Mouse (Mus musculus): ENCODE data around the gene Kif16b. TPM values are rescaled to one million over a fixed set of nuclear protein-coding genes. Genes with fewer than 3 reads are reported as not detected.
A peak's percentile ranks its signal among the peaks of the same experiment; 100 is the strongest.

Gene Kif16b
- total and polyA plus RNA-seq, 3 experiments: 7.8 to 9.5 (median 8.0) TPM

DNA sequence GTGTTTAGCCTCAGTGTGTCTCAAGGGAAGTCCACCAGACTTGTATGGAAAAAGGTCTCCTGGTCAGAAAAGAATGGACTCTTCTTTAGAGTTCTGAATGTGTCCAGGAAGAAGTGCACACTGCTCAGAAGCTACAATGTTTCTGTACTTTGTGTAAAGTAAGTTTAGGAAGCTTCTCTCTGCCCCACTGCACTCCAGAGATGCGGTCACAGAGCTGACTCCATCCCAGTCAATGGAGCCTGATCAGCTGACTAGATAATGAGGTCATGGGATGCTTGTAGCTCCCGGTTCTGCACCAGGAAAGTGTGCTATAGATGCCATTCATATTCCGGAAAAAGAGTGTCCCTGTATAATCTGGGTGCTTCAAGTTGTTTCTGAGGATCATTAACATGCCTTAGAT is 7.9 kb upstream of the Kif16b start:
- dilution Hi-C loops (cut with MboI; ENCODE audit: extremely low pct_ligation_motif_present, extremely low pct_unique_long_range_greater_than_20kb, low sequenced_read_pairs): no loop called here
- DNase-seq (ENCODE audit: extremely low read depth): no peak
- in situ Hi-C loops (cut with MboI; ENCODE audit: low pct_ligation_motif_present, low pct_unique_long_range_greater_than_20kb, low sequenced_read_pairs): no loop called here

DNA sequence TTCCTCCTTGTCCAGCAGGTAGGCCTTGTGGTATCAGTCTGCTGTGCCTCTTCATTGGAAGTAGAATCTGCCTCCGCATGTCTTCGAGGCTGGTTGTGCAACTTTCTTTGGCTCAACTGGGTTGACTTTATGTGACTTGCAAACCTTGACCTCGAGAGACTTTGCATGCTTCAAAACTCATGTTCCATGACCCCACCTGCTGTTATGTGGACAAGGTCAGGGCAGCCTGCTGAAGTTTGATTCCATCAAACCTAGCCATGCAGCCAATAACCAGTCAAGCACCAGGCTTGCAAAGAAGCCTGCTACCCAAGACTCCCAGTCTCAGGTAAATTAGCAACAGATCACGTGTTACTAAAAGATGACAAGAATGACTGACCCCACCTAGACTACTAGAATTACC is 5.7 kb upstream of the Kif16b start:
- DNase-seq (ENCODE audit: extremely low read depth): no peak
- dilution Hi-C loops (cut with MboI; ENCODE audit: extremely low pct_ligation_motif_present, extremely low pct_unique_long_range_greater_than_20kb, low sequenced_read_pairs): no loop called here

More for the DNA sequence above, 7.9 kb upstream of the Kif16b start:
- Histone ChIP-seq H3K9ac (ENCODE audit: insufficient read depth, low read depth) (no peak overlapping the region), H3K4me3 (replicated peaks in 1 of 3; ENCODE audit: low read depth in 2 of 3, low read length in 2 of 3, poor library complexity in 1 of 3) (no peak overlapping the region), H3K4me2 (ENCODE audit: insufficient read depth, low read depth, poor library complexity, severe bottlenecking) (no peak overlapping the region), H3K36me3 (replicated peaks in 1 of 2; ENCODE audit: control insufficient read depth in 1 of 2, insufficient read depth in 1 of 2, low read length in 1 of 2) (no peaks in the 10 kb centered on the region), H3K27me3 (replicated peaks) (no peaks in the 10 kb centered on the region), H3K79me2 (replicated peaks; ENCODE audit: control insufficient read depth, extremely low read depth, insufficient read depth, poor library complexity, severe bottlenecking) (no peaks in the 10 kb centered on the region), H3K4me1 (ENCODE audit: control insufficient read depth in 1 of 2, insufficient read depth in 2 of 2) (no peaks in the 10 kb centered on the region), H3K27ac (ENCODE audit: insufficient read depth, low read depth) (no peak overlapping the region), H3K9me3 (replicated peaks; ENCODE audit: low read length) (no peaks in the 10 kb centered on the region)
- no peak for TF ChIP-seq ZKSCAN1 (IDR thresholded peaks at IDR 0.05; ENCODE audit: borderline replicate concordance, low read depth, low read length)
- no peak for TF ChIP-seq JUND (conservative IDR thresholded peaks at IDR 0.05; ENCODE audit: low read depth, low read length)

DNA sequence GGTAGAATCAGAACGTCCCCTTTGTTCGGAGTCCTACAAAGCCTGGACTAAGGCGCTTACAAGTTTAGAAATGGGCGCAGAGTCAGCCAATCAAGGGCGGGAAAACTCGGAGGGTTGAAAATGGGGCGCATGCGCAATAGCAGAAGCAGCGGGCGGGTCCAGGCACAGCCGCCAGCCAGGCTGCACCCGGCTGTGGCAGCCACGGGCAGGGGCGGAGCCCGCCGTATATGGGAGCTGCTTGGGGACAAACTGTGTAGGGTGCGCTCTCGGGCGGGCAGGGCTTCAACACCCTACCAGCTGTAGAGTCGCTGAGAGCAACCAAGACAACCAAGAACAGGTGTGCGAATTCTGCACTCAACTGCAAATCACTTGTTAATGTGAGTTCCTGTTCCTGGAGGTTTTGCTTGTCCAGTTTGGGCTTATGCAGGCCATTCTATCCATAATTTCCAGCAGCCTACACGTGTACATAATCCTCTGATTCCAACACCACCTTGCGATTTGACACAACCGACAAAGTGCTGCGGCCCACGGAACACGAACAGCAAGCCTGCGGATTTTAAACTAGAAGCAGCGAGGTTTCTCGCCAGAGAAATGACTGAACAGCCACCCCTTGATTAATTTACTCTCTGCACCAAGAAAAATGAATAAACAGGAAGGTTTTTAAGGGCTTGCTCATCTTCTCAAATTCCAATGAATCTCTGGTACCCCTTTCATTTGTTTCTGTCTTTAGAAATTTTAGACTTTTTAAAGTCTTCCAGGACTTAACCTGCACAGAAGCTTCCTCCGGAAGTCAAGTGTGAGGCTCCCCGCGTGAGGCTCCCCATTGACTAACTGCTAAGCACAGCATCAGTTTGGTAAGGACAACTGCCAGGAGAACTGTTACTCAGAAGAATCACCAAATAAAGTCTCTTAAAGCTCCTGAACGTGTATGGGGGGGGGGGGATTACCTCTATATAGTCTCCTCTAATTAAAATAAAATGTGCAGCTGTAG is 1.9 kb upstream of the Kif16b start:
- in situ Hi-C loops (cut with MboI; ENCODE audit: low pct_ligation_motif_present, low pct_unique_long_range_greater_than_20kb, low sequenced_read_pairs): no loop called here
- DNase-seq (ENCODE audit: extremely low read depth): peak; percentile 94
- Histone ChIP-seq H3K9me3 (replicated peaks; ENCODE audit: low read length) (no peaks in the 10 kb centered on the region), H3K27me3 (replicated peaks) (no peaks in the 10 kb centered on the region), H3K4me3 (replicated peaks in 1 of 3; ENCODE audit: low read depth in 2 of 3, low read length in 2 of 3, poor library complexity in 1 of 3) (peak overlapping the region; percentile 31 to 45 (median 41)), H3K9ac (ENCODE audit: insufficient read depth, low read depth) (peak overlapping the region; percentile 62), H3K4me1 (ENCODE audit: control insufficient read depth in 1 of 2, insufficient read depth in 2 of 2) (peaks cover 0 to 19% of the 10 kb centered on the region in 2 experiments; a peak in 2 of 4 replicates), H3K4me2 (ENCODE audit: insufficient read depth, low read depth, poor library complexity, severe bottlenecking) (peak overlapping the region; percentile 95), H3K36me3 (replicated peaks in 1 of 2; ENCODE audit: control insufficient read depth in 1 of 2, insufficient read depth in 1 of 2, low read length in 1 of 2) (no peaks in the 10 kb centered on the region), H3K79me2 (replicated peaks; ENCODE audit: control insufficient read depth, extremely low read depth, insufficient read depth, poor library complexity, severe bottlenecking) (no peaks in the 10 kb centered on the region), H3K27ac (ENCODE audit: insufficient read depth, low read depth) (no peak overlapping the region)
- dilution Hi-C loops (cut with MboI; ENCODE audit: extremely low pct_ligation_motif_present, extremely low pct_unique_long_range_greater_than_20kb, low sequenced_read_pairs): no loop called here
- TF ChIP-seq KAT2A (IDR thresholded peaks at IDR 0.05; ENCODE audit: insufficient replicate concordance, low read length): no peak
- no peak for TF ChIP-seq CHD2 (IDR thresholded peaks at IDR 0.05; ENCODE audit: low read length)
- TF ChIP-seq MEF2A (IDR thresholded peaks at IDR 0.05; ENCODE audit: borderline replicate concordance, low read depth, low read length): no peak
- peak; percentile 56 for TF ChIP-seq BHLHE40 (IDR thresholded peaks at IDR 0.05; ENCODE audit: low read depth, low read length)
- no peak for TF ChIP-seq CTCF (conservative IDR thresholded peaks at IDR 0.05 in 1 of 2, IDR thresholded peaks at IDR 0.05 in 1 of 2; ENCODE audit: low read depth in 2 of 2, low read length in 2 of 2)
- no peak for TF ChIP-seq ZNF384 (IDR thresholded peaks at IDR 0.05; ENCODE audit: low read depth, low read length)
- TF ChIP-seq PAX5 (IDR thresholded peaks at IDR 0.05; ENCODE audit: low read length): no peak
- TF ChIP-seq MYC (IDR thresholded peaks at IDR 0.05; ENCODE audit: low read depth, low read length): 0 out of 2 replicates have a peak, but pooled peaks have one; percentile 33
- no peak for TF ChIP-seq RAD21 (IDR thresholded peaks at IDR 0.05; ENCODE audit: low read depth, low read length)
- TF ChIP-seq NRF1 (IDR thresholded peaks at IDR 0.05; ENCODE audit: low read depth, low read length): peak; percentile 93
- TF ChIP-seq JUN (IDR thresholded peaks at IDR 0.05; ENCODE audit: insufficient read depth, low read depth, low read length): no peak
- no peak for TF ChIP-seq USF2 (conservative IDR thresholded peaks at IDR 0.05; ENCODE audit: low read depth, low read length)
- TF ChIP-seq POLR2AphosphoS2 (IDR thresholded peaks at IDR 0.05; ENCODE audit: low read depth, low read length): no peak
- no peak for TF ChIP-seq GABPA (IDR thresholded peaks at IDR 0.05; ENCODE audit: insufficient replicate concordance, low read depth, low read length)
- no peak for TF ChIP-seq USF1 (IDR thresholded peaks at IDR 0.05; ENCODE audit: low read depth, low read length)
- 0 out of 2 replicates have a peak, but pooled peaks have one; percentile 33 for TF ChIP-seq TBP (conservative IDR thresholded peaks at IDR 0.05; ENCODE audit: low read depth, low read length)
- no peak; the same call in 1 of the 2 replicates for TF ChIP-seq ETS1 (conservative IDR thresholded peaks at IDR 0.05; ENCODE audit: low read depth, low read length)
- 0 out of 2 replicates have a peak, but pooled peaks have one; percentile 50 for TF ChIP-seq MXI1 (IDR thresholded peaks at IDR 0.05; ENCODE audit: low read depth, low read length)
- no peak for TF ChIP-seq MAZ (IDR thresholded peaks at IDR 0.05; ENCODE audit: low read depth, low read length)
- TF ChIP-seq E2F4 (IDR thresholded peaks at IDR 0.05; ENCODE audit: insufficient replicate concordance, low read depth, low read length): peak; percentile 96
- TF ChIP-seq SIN3A (IDR thresholded peaks at IDR 0.05; ENCODE audit: low read length): peak; percentile 49; the same call in 1 of the 2 replicates

More for the DNA sequence above, 5.7 kb upstream of the Kif16b start:
- Histone ChIP-seq H3K79me2 (replicated peaks; ENCODE audit: control insufficient read depth, extremely low read depth, insufficient read depth, poor library complexity, severe bottlenecking) (no peaks in the 10 kb centered on the region), H3K9me3 (replicated peaks; ENCODE audit: low read length) (no peaks in the 10 kb centered on the region), H3K27ac (ENCODE audit: insufficient read depth, low read depth) (no peak overlapping the region), H3K27me3 (replicated peaks) (no peaks in the 10 kb centered on the region), H3K4me2 (ENCODE audit: insufficient read depth, low read depth, poor library complexity, severe bottlenecking) (no peak overlapping the region), H3K4me3 (replicated peaks in 1 of 3; ENCODE audit: low read depth in 2 of 3, low read length in 2 of 3, poor library complexity in 1 of 3) (no peak overlapping the region), H3K9ac (ENCODE audit: insufficient read depth, low read depth) (no peak overlapping the region), H3K4me1 (ENCODE audit: control insufficient read depth in 1 of 2, insufficient read depth in 2 of 2) (peaks cover 0 to 10% of the 10 kb centered on the region in 2 experiments; a peak in 2 of 4 replicates), H3K36me3 (replicated peaks in 1 of 2; ENCODE audit: control insufficient read depth in 1 of 2, insufficient read depth in 1 of 2, low read length in 1 of 2) (no peaks in the 10 kb centered on the region)
- in situ Hi-C loops (cut with MboI; ENCODE audit: low pct_ligation_motif_present, low pct_unique_long_range_greater_than_20kb, low sequenced_read_pairs): no loop called here
- TF ChIP-seq RCOR1 (conservative IDR thresholded peaks at IDR 0.05; ENCODE audit: low read depth, low read length): no peak

Data from CH12.LX (cell line).